Mouse (Mus musculus) G1E (cell line): ENCODE measurements around the gene Boc. TPM values are rescaled to one million over a fixed set of nuclear protein-coding genes. Genes with fewer than 3 reads are reported as not detected.

Experiments
- ATAC-seq: 2 replicates; pipeline ENCODE4 v1.8.0; 2016; ENCODE audit warnings: mild to moderate bottlenecking; ENCODE audit not compliant: insufficient number of reproducible peaks, poor library complexity, low FRiP score, severe bottlenecking; ENCODE audit errors: extremely low read depth
- DNase-seq: peaks from one replicate; pipeline ENCODE4 v3.0.0; 2012; ENCODE audit warnings: low spot score
- H3K27me3 ChIP-seq: 2 replicates; pipeline ENCODE4 v1.6.1; 2012; ENCODE audit warnings: mild to moderate bottlenecking, low read length, inconsistent platforms; ENCODE audit not compliant: insufficient read depth
- H3K36me3 ChIP-seq: replicated peaks from 2 replicates; pipeline ENCODE3; 2012; ENCODE audit warnings: mild to moderate bottlenecking, inconsistent platforms
- H3K4me1 ChIP-seq: 2 replicates; pipeline ENCODE4 v1.6.1; 2012; ENCODE audit warnings: low read depth, low read length, inconsistent platforms, mixed read lengths; ENCODE audit not compliant: insufficient read depth
- H3K4me3 ChIP-seq: 2 replicates; pipeline ENCODE4 v1.5.1; 2012; ENCODE audit warnings: low read depth, mild to moderate bottlenecking, inconsistent platforms, low read length, moderate library complexity, mixed read lengths
- H3K9me3 ChIP-seq: replicated peaks from 2 replicates; pipeline ENCODE4 v1.6.1; 2012; ENCODE audit warnings: inconsistent platforms
- CTCF ChIP-seq: IDR thresholded peaks from 2 replicates; pipeline ENCODE4 v1.5.1; 2012; ENCODE audit warnings: low read depth, low read length, inconsistent platforms, mixed read lengths
- GATA1 ChIP-seq: IDR thresholded peaks from 2 replicates; pipeline ENCODE4 v1.6.1; 2012; ENCODE audit warnings: borderline replicate concordance, low read length, inconsistent platforms, mixed read lengths
- GATA2 ChIP-seq: IDR thresholded peaks from 2 replicates; pipeline ENCODE4 v1.6.1; 2012; ENCODE audit warnings: low read depth, low read length, inconsistent platforms, borderline replicate concordance
- POLR2AphosphoS5 ChIP-seq: IDR thresholded peaks from 2 replicates; pipeline ENCODE4 v1.6.1; 2012; ENCODE audit warnings: low read depth, low read length, inconsistent platforms; ENCODE audit not compliant: insufficient replicate concordance
- TAL1 ChIP-seq: conservative IDR thresholded peaks from 2 replicates; pipeline ENCODE4 v1.6.1; 2012; ENCODE audit warnings: low read depth, low read length, inconsistent platforms, mixed read lengths
- polyA plus RNA-seq: library from polyadenylated mRNA; stranded (reverse); fragments of >175 nt; gene quantifications from 2 replicates; pipeline ENCODE4 v1.2.3, GENCODE M21; 2012
- total RNA-seq, 2 experiments: library from RNA; stranded (forward) in 1 of 2; stranded (reverse) in 1 of 2; fragments of 200-1000 nt in 1 of 2; fragments of >200 nt in 1 of 2; fragmentation: Nextera tagmentation in 1 of 2; gene quantifications; 2 replicates each; pipeline ENCODE4 v1.2.3; 2014 to 2017

Gene Boc
- total and polyA plus RNA-seq, 3 experiments: not detected

- DNase-seq: no peak
- no peak for TF ChIP-seq GATA1
- TF ChIP-seq CTCF: no peak
- TF ChIP-seq GATA2: no peak
- no peak for TF ChIP-seq TAL1
- no peak for TF ChIP-seq POLR2AphosphoS5
- H3K9me3 ChIP-seq: no peaks in the 10 kb centered on the region
- H3K27me3 ChIP-seq: no peaks in the 10 kb centered on the region
- no peak for ATAC-seq
- no peak overlapping the region for H3K4me3 ChIP-seq
- no peaks in the 10 kb centered on the region for H3K36me3 ChIP-seq
- no peaks in the 10 kb centered on the region for H3K4me1 ChIP-seq
Measured at GRCm38 (mm10) chr16:44542029-44542690, 16.5 kb downstream of the Boc start.

GRCm38 (mm10) chr16:44539611-44540010 lies 19.1 kb downstream of the Boc start:
- ATAC-seq: no peak
- TF ChIP-seq POLR2AphosphoS5: no peak
- TF ChIP-seq CTCF: no peak
- no peak for TF ChIP-seq TAL1
- TF ChIP-seq GATA1: no peak
- no peak for TF ChIP-seq GATA2
- Histone ChIP-seq H3K27me3 (no peaks in the 10 kb centered on the region), H3K4me3 (no peak overlapping the region), H3K36me3 (no peaks in the 10 kb centered on the region), H3K4me1 (no peaks in the 10 kb centered on the region), H3K9me3 (no peaks in the 10 kb centered on the region)
- no peak for DNase-seq

GRCm38 (mm10) chr16:44538401-44539395 lies 20.0 kb downstream of the Boc start:
- TF ChIP-seq CTCF: no peak
- TF ChIP-seq POLR2AphosphoS5: no peak
- no peak for ATAC-seq

GRCm38 (mm10) chr16:44534122-44534521 lies 24.6 kb downstream of the Boc start:
- DNase-seq (no peak), ATAC-seq (no peak)
- Histone ChIP-seq H3K4me1 (no peaks in the 10 kb centered on the region), H3K27me3 (no peaks in the 10 kb centered on the region), H3K9me3 (no peaks in the 10 kb centered on the region), H3K36me3 (no peaks in the 10 kb centered on the region), H3K4me3 (no peak overlapping the region)
- TF ChIP-seq GATA2: no peak
- TF ChIP-seq GATA1: no peak
- no peak for TF ChIP-seq POLR2AphosphoS5

More at GRCm38 (mm10) chr16:44538401-44539395, 20.0 kb downstream of the Boc start:
- no peaks in the 10 kb centered on the region for H3K27me3 ChIP-seq
- no peaks in the 10 kb centered on the region for H3K9me3 ChIP-seq
- no peak for DNase-seq
- H3K36me3 ChIP-seq: no peaks in the 10 kb centered on the region
- H3K4me1 ChIP-seq: no peaks in the 10 kb centered on the region
- H3K4me3 ChIP-seq: no peak overlapping the region

- Histone ChIP-seq H3K36me3 (no peaks in the 10 kb centered on the region), H3K9me3 (no peaks in the 10 kb centered on the region), H3K4me3 (no peak overlapping the region), H3K4me1 (no peaks in the 10 kb centered on the region), H3K27me3 (no peaks in the 10 kb centered on the region)
- DNase-seq: no peak
- TF ChIP-seq CTCF: no peak
- no peak for TF ChIP-seq GATA2
- no peak for TF ChIP-seq POLR2AphosphoS5
- no peak for TF ChIP-seq TAL1
- TF ChIP-seq GATA1: no peak
- no peak for ATAC-seq
Measured at GRCm38 (mm10) chr16:44533522-44533921, 25.2 kb downstream of the Boc start.

- no peak overlapping the region for H3K4me3 ChIP-seq
- ATAC-seq (no peak), DNase-seq (no peak)
- no peaks in the 10 kb centered on the region for H3K27me3 ChIP-seq
- no peak for TF ChIP-seq TAL1
- TF ChIP-seq POLR2AphosphoS5: no peak
- no peak for TF ChIP-seq GATA1
- no peak for TF ChIP-seq CTCF
- TF ChIP-seq GATA2: no peak
- H3K36me3 ChIP-seq: no peaks in the 10 kb centered on the region
- H3K4me1 ChIP-seq: no peaks in the 10 kb centered on the region
- H3K9me3 ChIP-seq: no peaks in the 10 kb centered on the region
Measured at GRCm38 (mm10) chr16:44532851-44533250, 25.8 kb downstream of the Boc start.
